Mouse (Mus musculus): ENCODE results near the gene Garnl3.

Garnl3 gene

GRCm38 (mm10) chr2:33131500-33132092 lies at the start of gene Garnl3:
Garnl3 (minus strand) TSS chr2:33131654.
- DNase-seq (ENCODE audit: low spot score) = peak; percentile 57

DNA sequence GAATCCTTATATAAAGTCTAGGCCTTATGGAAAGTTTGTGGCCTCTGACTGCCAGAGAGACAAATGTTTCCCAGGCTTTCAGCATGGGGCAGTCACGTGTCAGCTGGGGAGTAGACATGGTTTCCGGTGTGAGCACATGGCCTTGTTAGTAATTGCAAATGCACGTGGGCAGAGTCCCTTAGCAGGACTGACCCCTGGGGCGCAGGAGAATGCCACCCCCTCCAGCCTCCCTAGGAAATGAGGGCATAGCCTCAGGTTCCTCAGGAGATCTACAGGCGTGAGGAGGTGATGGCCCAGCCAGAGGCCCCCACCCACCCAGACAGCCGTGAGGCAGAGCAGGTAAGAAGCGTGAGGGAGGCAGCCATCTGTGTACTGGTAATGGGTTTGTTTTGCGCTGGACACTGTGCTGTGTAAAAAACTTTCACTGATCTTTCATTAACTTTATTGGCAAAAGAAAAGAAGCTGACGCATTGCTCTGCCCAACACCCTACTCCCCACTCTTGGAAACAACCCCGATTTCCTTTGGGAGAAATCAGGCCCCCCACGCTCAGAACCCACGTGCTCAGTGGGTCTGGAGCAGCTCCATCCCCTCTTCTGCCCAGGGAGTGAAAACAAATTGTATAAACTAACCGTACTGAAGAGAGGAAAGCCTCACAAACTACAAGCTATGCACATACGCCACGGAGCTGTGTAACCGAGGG lies 48.6 kb upstream of the Garnl3 start:
- no peak for DNase-seq (ENCODE audit: low spot score)

DNA sequence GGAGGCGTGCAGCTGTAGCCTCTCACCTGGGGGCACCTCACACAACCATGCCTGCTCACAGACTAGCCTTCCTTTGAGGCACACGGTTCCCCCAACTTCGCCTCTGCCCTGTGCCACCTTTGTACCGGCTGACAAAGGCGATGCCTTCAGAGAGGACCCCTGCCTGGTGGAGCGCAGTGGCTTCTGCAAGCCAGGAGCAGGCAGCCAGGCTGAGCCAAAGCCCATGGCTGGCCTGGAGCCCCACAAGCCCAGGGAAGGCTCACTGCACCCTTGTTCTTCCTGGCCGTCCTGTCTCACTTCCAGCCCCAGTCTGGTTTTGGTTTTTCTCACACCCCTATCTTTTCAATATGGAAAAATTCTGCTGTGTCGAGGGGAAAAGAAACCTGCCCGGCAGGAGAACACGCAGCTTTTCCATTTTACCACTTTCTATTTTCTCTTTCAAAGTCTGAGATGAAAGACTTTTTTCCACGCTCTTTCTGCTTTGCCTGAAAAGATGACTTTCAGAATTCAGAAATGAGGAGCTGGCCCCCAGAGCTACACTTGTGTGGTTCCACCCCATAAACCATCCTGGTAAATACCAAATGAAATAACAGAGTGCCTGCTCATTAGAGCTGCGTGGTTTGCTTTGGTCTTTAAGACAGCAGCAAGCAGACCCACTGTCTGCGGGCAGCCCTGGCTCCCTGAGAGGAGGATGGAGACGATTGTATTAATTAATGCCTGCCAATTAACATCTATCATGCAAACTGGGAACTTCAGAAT lies 47.9 kb upstream of the Garnl3 start:
- DNase-seq (ENCODE audit: low spot score) = no peak

DNA sequence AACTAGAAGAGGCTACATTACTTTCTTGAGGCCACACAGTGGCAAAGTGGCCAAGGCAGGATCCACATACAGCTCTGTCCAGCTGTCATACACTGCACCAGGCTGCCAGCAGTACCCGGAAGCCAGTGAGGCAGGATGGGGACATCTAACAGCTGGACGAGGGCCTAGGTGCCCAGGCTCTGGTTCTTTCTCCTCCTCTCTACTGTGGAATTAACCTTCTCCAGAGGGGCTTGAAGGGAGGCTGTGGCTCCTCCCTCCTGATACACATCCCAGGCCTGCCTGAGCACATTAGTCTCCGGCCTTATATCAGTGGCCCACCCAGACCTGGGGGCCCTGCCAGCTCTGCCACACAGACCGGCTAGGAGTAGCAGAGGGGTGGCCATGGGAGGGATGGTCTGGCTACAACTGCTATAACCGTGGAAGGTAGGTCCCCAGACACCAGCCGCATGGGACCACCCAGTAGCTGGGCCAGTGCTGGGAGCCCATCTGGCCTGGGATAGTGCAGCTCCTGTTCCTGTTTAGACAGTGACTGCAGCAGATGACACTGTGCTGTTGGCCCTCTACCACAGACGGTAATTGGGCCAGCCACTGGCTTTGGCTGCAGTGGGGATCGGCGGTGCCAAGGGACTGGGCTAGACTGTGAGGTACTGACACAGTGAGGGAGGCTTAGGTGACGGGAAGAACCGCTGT lies 46.9 kb upstream of the Garnl3 start:
- no peak for DNase-seq (ENCODE audit: low spot score)

DNA sequence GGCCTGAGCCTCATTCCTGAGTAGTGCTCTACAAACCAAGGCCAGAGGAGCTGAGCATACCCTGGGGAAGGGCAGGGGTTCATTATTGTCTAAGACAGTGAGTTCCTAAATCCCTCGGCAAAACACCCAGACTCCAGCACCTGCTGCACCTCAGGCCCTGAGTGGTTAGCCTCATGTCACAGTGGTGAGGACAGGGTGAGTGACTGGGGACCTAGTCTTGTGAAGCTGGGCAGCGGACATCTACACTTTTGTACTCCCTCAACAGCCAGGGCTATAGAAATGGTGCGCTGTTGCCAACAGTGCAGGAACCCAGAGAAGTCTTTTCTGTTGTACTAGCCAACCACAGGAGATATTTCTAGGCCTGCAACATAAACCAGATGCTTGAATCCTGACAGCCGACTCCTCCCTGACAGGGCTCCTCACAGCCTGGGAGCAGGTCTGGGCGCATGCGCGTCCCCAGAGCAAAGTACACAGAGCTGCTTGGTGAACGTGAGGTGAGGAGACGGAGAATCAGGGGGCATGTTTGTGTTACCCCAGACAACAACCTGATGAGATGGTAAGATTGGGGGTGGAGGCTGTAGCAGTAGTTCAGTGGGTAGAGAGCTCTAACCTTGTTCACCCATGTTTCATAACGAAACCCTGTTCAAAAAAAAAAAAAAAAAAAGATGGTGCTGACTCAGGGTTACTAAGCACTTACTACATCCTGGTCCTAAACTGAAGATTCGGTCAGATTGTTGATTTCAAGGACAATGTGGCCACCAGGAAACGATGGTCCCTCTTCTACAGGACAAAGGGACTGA lies 46.2 kb upstream of the Garnl3 start:
- DNase-seq (ENCODE audit: low spot score) = no peak

- no peak for DNase-seq (ENCODE audit: low spot score)
Observed at GRCm38 (mm10) chr2:33176921-33177320, 45.5 kb upstream of the Garnl3 start.

DNA sequence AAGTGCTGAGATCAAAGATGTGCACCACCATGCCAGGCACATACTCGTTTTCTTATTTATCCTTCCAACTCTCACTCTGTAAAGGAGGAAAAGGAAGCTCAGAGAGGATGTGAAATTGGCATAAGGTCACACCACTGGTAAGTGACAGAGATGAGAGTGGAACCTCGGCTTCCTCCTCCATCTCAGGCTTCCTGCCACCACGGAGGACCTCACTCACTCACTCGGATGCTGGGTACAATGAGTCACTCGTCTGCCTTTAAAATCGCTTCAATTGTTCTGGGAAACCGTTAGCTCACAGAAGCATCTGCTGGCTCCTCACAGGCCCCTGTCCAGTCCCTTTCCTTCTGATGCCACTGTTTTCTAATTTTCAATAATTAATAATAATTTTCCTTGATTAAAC lies 45.1 kb upstream of the Garnl3 start:
- no peak for DNase-seq (ENCODE audit: low spot score)

- no peak for DNase-seq (ENCODE audit: low spot score)
Observed at GRCm38 (mm10) chr2:33173686-33174085, 42.2 kb upstream of the Garnl3 start.

DNA sequence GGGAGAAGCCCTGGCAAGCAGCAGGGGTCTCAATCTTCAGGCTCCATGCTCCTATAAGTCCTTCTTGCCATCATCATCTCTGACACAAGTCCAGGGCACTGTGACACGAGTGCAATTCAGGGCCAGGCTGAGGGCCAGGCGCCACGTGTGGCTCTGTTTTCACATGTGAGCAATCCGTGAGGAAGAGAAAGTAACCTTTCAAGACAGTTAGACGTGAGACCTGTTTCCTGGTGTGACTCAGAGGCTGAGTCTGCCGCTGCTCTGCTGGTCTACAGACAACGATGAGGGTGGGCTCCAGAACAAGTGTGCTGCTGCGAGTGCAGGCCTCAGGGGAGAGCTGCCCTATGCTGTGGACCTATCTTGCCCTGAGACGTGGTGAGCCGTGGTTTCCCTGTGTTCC lies 41.7 kb upstream of the Garnl3 start:
- DNase-seq (ENCODE audit: low spot score) = no peak

DNA sequence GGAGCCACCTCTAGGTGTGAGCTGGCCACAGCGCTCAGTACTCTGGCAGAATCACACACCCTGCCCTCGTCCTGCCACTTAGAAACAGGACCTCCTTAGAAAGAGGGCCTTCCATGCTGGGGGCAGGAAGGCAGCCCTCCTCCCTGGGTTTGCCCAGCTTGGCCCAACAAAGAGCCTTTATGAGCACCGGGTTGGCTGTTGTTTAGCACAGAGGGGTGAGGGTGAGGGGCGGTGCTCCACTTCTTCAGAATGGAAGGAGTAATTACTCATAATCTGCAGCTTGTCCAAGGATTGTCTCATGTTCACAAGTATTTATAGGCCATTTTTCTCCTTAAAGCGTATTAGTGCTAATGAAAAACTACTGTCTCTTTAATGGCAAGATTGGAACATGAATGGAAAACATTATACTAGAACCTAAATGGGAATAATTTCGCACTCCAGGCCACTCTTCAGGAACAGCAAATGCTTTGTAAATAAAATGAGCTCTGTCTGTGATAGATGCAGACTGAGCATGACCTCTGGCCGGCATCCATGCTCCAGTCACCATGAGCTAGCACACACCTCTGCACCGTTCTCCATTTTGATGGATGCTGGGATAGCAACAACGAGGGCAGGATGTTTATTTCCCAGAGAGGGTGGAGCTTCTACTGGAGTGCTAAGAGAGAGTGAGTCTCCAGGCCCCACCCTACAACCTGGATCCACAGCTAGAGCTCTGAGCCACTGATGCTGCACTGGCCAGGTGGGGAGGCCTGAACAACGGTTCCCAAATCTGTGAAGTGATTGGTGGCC lies 39.5 kb upstream of the Garnl3 start:
- DNase-seq (ENCODE audit: low spot score) = no peak

DNA sequence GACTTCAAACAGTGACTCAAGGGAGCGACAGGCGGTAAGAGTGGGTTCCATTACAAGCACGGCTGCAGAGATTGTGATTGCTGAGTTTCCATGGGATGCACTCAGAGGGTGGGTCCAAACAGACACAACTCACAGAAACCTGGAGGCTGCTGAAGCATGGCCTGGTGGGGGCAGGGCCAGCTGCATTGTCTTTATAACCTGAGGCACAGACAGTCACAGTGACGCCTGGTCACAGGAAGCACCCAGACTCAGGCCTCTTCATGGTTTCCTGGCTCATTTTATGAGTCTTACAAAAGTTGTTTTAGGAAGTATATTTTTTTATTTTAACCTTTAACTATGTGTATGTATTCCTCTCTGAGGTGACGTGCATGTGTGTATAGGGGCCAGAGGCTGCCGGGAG lies 38.0 kb upstream of the Garnl3 start:
- DNase-seq (ENCODE audit: low spot score) = no peak

GRCm38 (mm10) chr2:33167060-33167459 lies 35.6 kb upstream of the Garnl3 start:
- no peak for DNase-seq (ENCODE audit: low spot score)

DNA sequence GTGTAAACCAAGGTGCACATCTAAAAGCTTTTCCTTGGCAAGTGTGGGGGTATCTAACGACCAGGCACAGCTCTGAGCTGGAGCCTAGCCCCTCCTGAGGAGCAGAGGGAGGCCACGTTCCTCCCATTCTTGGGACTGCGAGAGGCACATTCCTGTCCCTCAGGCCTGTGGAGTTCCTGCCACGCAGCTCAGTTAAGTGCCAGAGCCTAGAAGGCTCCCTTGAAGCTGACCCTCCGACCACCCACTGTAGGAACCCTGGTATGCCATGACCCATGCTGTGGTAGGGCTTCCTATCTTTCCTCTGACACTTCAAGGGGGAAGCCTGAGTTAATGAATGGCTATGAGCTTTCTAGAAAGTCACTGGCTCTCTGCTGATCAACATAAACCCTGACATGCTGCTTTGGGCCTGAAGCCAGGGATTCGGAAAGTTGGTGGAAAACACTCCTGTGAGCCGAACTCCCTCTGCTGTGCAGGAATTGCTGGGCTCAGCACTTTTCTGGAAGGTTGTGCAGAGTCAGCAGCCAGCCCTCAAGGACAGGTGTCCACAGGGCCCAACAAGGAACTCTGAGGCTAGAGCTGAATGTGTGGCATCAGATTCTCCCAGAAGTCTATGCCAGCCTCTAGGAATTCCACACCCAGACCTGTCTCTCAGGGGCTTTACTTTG lies 34.4 kb upstream of the Garnl3 start:
- DNase-seq (ENCODE audit: low spot score) = no peak

DNA sequence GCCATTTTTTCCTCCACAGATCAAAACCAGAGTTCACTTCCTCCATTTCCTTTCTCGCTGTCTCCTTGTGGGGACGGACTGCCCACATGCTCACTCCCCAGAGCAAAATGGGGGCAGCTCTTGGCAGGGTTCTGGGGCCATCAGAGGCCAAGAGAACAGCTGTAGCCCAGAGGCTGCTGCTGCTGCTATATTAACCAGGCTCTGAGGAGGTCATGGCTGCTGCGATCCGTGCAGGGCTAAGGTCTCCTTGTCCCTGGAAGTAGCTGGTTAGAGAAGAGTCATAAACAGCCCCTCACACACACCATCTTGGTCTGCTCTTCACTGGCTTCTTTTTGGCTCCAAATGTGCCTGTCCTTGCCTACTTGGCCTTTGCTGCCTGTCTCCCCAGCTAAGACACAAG lies 33.8 kb upstream of the Garnl3 start:
- no peak for DNase-seq (ENCODE audit: low spot score)

- DNase-seq (ENCODE audit: low spot score) = no peak
Observed at GRCm38 (mm10) chr2:33164646-33165045, 33.2 kb upstream of the Garnl3 start.

DNA sequence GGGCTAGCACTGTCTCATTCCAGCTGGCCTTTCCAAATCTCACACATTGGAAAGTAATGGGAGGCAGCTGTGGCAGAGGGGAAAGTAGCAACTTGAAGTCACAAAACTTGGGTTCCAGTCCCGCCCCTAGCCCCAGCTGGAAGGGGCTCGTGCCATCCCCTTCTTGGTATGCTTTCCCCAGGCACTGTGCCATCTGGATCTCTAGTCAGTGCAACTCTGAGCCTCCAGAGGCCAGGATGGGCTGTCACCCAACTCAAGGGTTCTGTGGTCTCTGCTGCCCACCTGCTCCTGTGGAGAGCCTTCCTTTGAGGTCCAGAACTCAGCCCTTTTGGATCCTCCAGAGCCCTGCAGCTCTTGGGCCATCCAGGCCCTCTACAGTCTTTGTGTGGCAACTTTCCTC lies 30.7 kb upstream of the Garnl3 start:
- no peak for DNase-seq (ENCODE audit: low spot score)

- DNase-seq (ENCODE audit: low spot score) = peak; percentile 55
Observed at GRCm38 (mm10) chr2:33160326-33160973, 29.0 kb upstream of the Garnl3 start.

DNA sequence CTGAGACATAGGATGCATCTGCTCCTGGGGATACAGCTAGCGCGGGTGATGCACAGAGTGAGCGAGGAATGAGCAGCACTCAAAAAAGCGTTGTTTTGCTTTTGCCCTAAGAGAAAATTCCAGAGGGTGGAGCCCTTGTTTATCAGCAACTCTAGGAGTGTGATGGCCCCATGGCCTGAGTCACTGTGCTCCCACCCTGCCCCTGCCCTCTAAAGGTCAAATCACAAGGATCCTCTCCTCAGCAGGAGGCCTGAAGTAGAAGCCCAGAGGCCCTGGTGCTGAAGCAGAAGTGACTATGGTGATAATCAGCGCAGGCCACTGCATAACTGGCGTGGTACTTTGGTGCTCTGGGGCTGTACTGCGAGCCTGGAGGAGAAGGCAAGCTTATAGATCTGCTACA lies 28.1 kb upstream of the Garnl3 start:
- no peak for DNase-seq (ENCODE audit: low spot score)

- DNase-seq (ENCODE audit: low spot score) = no peak
Observed at GRCm38 (mm10) chr2:33158895-33159294, 27.4 kb upstream of the Garnl3 start.

- DNase-seq (ENCODE audit: low spot score) = no peak
Observed at GRCm38 (mm10) chr2:33156283-33156781, 24.9 kb upstream of the Garnl3 start.

Measured in ovary, postnatal 36 days (tissue).